Mouse (Mus musculus) olfactory bulb, adult 2 months (tissue): ENCODE data around the gene March1.

Source experiments
- CTCF ChIP-seq: fragments of 200-500 bp; IDR thresholded peaks from 2 replicates; pipeline ENCODE4 v1.5.1; 2012; ENCODE audit warnings: low read depth, mild to moderate bottlenecking, low read length, moderate library complexity; ENCODE audit not compliant: insufficient read depth
- POLR2A ChIP-seq: fragments of 200-500 bp; IDR thresholded peaks from 2 replicates; pipeline ENCODE4 v1.6.1; 2012; ENCODE audit warnings: mild to moderate bottlenecking, low read depth, low read length, moderate library complexity; ENCODE audit not compliant: insufficient read depth

DNA sequence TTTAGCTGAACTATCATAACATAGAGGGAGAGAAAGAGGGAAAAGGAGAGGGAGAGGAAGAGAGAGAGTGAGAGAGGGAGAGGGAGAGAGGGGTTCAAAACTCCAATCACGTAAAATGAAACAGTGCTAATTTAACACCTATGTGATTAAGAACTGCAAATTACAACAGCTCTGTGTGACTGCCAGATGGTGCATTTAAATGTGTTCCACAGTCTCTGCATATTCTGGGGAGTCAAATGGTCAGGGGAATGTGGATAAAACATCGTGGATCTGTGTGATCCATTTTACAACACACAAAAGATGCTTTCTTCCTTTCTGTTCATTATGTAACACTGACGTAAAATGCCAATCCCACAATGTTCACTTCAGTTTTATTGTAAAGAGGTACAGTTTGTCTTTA lies 416.0 kb downstream of the March1 start:
- TF ChIP-seq POLR2A (no peak), CTCF (no peak)
